Mouse (Mus musculus) liver, adult 10 weeks (tissue): ENCODE measurements around the gene Ago4. TPM values are rescaled to one million over a fixed set of nuclear protein-coding genes. Genes with fewer than 3 reads are reported as not detected.

ENCODE experiments used
- polyA plus RNA-seq: library from polyadenylated mRNA; stranded (reverse); fragments of 350-450 nt; fragmentation: Illumina TruSeq; extraction: RNeasy Lipid Tissue Mini Kit (QIAGEN cat#74804); gene quantifications from one replicate; pipeline ENCODE4 v1.2.3, GENCODE M21; 2014; ENCODE audit warnings: low read depth, low replicate concordance

Ago4 gene
- polyA plus RNA-seq: 3.1 TPM

DNA sequence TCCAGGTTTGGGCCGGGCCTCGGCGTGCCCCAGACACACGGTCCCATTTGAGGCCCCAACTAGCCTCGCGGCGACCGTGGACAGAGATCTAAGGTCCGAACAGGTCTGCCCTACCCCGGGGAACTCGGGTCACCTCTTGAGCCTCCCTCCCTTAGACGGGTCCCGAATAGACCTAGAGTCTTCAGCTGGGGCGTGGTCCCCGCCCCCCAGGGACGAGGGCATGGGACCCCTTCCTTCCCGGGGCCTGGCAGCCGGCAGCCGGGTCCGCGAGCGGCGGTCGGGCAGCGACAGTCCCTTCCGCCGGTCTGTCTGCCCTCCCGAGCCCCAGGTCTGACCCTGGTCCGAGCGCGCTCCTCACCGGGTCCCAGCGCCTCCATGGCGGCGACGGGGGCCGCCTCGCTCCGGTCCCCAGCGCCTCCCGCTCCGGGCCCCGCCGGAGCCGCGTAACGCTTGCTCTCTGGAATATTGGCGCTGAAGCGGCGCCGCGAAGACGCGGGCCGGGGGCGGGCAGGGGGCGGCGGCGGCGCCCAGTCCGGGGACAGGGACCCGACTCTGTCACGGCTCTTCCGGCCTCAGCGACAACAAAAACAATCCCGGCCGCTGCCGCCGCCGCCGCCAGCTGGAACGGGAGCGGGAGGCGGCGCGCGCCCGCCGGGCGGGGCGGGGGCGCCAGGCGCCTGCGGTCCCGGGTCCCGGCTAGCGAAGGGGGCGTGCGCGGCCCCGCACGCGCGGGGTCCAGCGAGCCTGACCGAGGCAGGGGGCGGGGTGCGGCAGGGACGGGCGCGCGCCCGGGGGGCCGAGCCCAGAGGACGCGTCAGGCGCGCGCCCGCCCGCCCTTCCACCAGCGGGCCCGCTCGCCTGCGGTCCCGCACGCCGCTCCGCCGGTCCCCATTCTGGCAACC is at the start of gene Ago4:
Gene Ago4, minus strand, starts transcription at position 646 of the 902 bp plus-strand sequence.

DNA sequence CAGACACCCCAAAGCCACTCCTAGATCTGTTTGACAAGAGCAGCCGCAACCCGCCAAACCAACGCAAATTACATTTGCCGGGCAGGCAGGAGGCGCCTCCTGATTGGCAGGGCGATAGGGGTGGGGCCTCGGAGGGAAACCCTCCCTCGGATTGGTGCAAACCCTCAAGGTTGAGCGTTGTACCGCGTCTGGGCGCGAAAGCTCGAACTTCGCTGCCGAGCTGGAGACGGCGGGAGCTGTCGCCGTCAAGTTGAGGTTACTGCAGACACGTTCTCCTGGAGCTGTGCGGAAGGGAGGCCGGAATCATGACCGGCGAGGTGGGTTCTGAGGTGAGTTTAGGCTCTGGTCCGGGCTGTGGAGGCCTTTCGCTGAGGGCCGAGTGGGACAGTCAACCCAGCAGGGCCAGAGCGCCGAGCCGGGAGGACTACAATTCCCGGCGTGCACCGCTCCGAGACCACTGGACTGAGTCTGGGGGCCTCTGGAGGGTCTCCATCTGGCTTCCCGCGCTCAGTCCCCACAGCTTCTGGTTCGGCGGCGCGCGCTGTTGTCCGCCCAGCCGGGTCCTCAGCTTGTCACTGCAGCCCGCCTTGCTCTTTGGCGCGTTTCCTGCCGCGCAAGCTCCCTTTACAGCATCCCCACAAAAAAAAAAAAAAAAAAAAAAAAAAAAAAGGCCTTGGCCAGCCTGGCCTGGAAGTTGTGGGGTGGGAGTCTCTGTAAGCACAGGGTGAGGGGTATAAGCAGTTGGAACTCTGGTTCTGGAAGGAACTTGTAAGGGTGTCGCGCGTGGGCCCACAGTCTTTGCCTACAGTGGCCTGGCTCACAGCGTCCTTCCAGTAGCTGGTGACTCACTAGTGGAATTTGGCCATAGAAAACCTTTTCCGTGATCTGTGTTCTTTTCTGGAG is 23.8 kb upstream of the Ago4 start, which contains the start of gene Clspn:
Gene Clspn, plus strand, starts transcription at position 127 of the 903 bp plus-strand sequence.

DNA sequence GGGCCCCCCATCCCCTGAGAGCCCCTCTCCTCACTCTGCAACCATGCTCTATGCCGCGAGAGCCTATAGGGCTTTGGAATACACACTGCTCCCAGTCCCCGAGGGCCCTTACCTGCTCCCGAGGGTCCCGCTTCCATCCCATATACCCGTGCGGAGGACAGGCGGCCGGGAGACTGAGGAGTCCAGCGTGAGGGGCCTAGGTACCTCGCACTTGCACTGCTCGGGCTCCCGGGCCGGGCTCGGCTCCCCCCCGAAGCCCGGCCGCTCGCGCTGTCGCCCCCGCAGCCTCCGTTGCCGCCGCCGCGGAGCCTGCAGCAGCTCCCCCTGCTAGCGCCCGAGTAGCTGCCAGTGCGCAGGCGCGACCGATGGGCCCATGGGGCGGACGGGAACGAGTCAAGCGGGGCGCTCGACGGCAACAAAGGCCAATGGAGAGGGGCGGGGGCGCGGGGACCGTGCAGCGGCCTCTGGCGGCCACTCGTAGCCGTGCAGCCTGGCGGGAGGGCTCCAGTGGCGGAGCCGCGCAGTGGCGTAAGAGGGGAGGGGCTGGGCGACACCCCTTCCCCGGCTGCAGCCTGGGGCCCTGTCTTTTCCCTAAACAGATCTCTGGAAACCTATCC is 64.9 kb downstream of the Ago4 start, which contains the start of gene Ago1:
Gene Ago1, minus strand, starts transcription at position 299 of the 617 bp plus-strand sequence.

Other genes with a start within 250 kb of the Ago4 start
- 0.08 TPM for gene Col8a2, start 246.7 kb downstream of the Ago4 start, polyA plus RNA-seq
- gene Adprhl2, start 211.8 kb downstream of the Ago4 start, polyA plus RNA-seq: not detected
- gene Tekt2, start 207.8 kb downstream of the Ago4 start, polyA plus RNA-seq: not detected
- 4.4 TPM for gene Ago3, start 103.9 kb downstream of the Ago4 start, polyA plus RNA-seq
- 8.2 TPM for gene Ago1, start 64.9 kb downstream of the Ago4 start, polyA plus RNA-seq
- gene Clspn, start 23.5 kb upstream of the Ago4 start, polyA plus RNA-seq: not detected
- gene 5730409E04Rik, start 76.3 kb upstream of the Ago4 start, polyA plus RNA-seq: 2.9 TPM
- gene Psmb2, start 144.2 kb upstream of the Ago4 start, polyA plus RNA-seq: 66.5 TPM
- not detected for gene Tfap2e, start 202.8 kb upstream of the Ago4 start, polyA plus RNA-seq
- gene Ncdn, start 220.0 kb upstream of the Ago4 start, polyA plus RNA-seq: 0.16 TPM
- 2.7 TPM for gene AU040320, start 220.1 kb upstream of the Ago4 start, polyA plus RNA-seq